Mouse (Mus musculus) bone marrow, adult 2 months (tissue): Measurements from ENCODE around the gene Ak6.

Experiments
- CTCF ChIP-seq: fragments of 200-500 bp; IDR thresholded peaks from 2 replicates; pipeline ENCODE4 v1.5.1; 2011; ENCODE audit warnings: low read length, control low read depth; ENCODE audit not compliant: control insufficient read depth, insufficient read depth
- POLR2A ChIP-seq: fragments of 200-500 bp; IDR thresholded peaks from 2 replicates; pipeline ENCODE4 v1.6.1; 2011; ENCODE audit warnings: low read depth, mild to moderate bottlenecking, control low read depth, low read length, borderline replicate concordance; ENCODE audit not compliant: control insufficient read depth

DNA sequence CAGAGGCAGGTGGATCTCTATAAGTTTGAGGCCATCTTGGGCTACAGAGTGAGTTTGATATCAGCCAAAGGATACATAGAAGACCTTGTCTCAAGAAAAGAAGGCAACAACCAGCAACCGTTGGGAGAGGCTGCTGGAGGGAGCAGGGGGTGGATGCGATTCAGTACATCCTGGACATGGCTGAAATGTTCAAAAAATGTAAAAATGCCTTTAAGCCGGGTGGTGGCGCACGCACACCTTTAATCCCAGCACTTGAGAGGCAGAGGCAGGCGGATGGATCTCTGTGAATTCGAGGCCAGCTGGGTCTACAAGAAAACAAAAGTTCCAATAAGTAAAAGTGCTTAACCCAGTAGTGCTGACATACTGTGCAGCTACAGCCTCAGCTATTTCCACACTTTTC is 36.7 kb downstream of the Ak6 start:
- TF ChIP-seq POLR2A (no peak), CTCF (no peak)
